25 mouse cellular contexts compared by ENCODE assay signal in genomic region chr11:86971057-86971753, GRCm38 (mm10). TPM values are rescaled to one million over a fixed set of nuclear protein-coding genes. Genes with fewer than 3 reads are reported as not detected.
DNase-seq lines count a peak whose midpoint lies in the region; ATAC-seq lines count a peak whose summit lies in the region.
"Had no signal": no experiment of that assay in that cellular context is flagged by ENCODE, and none has a peak within 500 bp of the region (broad histone marks: within the 10 kb centered on the region; RNA-seq: fewer than 3 reads in every experiment).

No protein-coding gene starts in this region.

- H3K36me3 ChIP-seq in liver, embryonic 13.5 days, result no peaks in the 10 kb centered on the region
- peaks cover 14% of the 10 kb centered on the region; the same call in 1 of the 2 replicates for H3K36me3 ChIP-seq in embryonic facial prominence, embryonic 10.5 days (replicated peaks)
- peaks cover 6% of the 10 kb centered on the region for H3K36me3 ChIP-seq in limb, embryonic 10.5 days
- peaks cover 8% of the 10 kb centered on the region; the same call in 1 of the 2 replicates for H3K36me3 ChIP-seq in heart, embryonic 11.5 days (ENCODE audit: control insufficient read depth, insufficient read depth, low read length)
- H3K36me3 ChIP-seq: hindbrain, embryonic 13.5 days; neural tube, embryonic 12.5 days had no signal

- DNase-seq in liver, embryonic 13.5 days, result no peak
- no peak for DNase-seq in liver
- no peak for DNase-seq in embryonic facial prominence, embryonic 10.5 days (ENCODE audit: low spot score)
- DNase-seq in limb, embryonic 10.5 days (ENCODE audit: low spot score), result no peak
- DNase-seq in adrenal gland, adult 8-10 months, result no peak
- DNase-seq in kidney, postnatal 25 days, result no peak
- DNase-seq: adrenal gland, postnatal 14 days; cerebellum, adult 9-11 months; gastrocnemius, postnatal 14 days; heart, adult 2 months; heart, postnatal 36 days; kidney, adult 8-10 months; kidney, postnatal 10 days; layer of hippocampus, postnatal 36 days; lung, embryonic 14.5 days; midbrain, embryonic 14.5 days; retina, postnatal 1 day; thymus, postnatal 25 days had no signal

- H3K9me3 ChIP-seq in liver, embryonic 13.5 days (replicated peaks), result no peaks in the 10 kb centered on the region
- H3K9me3 ChIP-seq in embryonic facial prominence, embryonic 10.5 days, result no peaks in the 10 kb centered on the region
- no peaks in the 10 kb centered on the region for H3K9me3 ChIP-seq in limb, embryonic 10.5 days (replicated peaks)
- H3K9me3 ChIP-seq in heart, embryonic 11.5 days (replicated peaks; ENCODE audit: control insufficient read depth, low read length), result no peaks in the 10 kb centered on the region
- H3K9me3 ChIP-seq: hindbrain, embryonic 13.5 days; neural tube, embryonic 12.5 days had no signal

- whole genome bisulfite sequencing in liver, embryonic 13.5 days (ENCODE audit: insufficient replicate concordance), result 56% methylated on average over 7 of the region's 7 CpGs
- WGBS in embryonic facial prominence, embryonic 10.5 days, result 58% methylated on average over 7 of the region's 7 CpGs
- 65% methylated on average over 7 of the region's 7 CpGs for WGBS in limb, embryonic 10.5 days
- WGBS in heart, embryonic 11.5 days (ENCODE audit: insufficient replicate concordance), result 70% methylated on average over 7 of the region's 7 CpGs

- H3K27ac ChIP-seq in liver, embryonic 13.5 days, result peak overlapping the region; percentile 39; the same call in 1 of the 2 replicates
- 0 out of 2 replicates have a peak overlapping the region, but pooled peaks have one; percentile 36 for H3K27ac ChIP-seq in embryonic facial prominence, embryonic 10.5 days (replicated peaks)
- peak overlapping the region; percentile 88; the same call in 1 of the 2 replicates for H3K27ac ChIP-seq in limb, embryonic 10.5 days
- no peak overlapping the region for H3K27ac ChIP-seq in heart, embryonic 11.5 days (ENCODE audit: low read depth, low read length)
- H3K27ac ChIP-seq: heart, adult 2 months; hindbrain, embryonic 13.5 days; neural tube, embryonic 12.5 days had no signal

- H3K4me1 ChIP-seq in liver, embryonic 13.5 days (replicated peaks), result peaks cover 15% of the 10 kb centered on the region
- H3K4me1 ChIP-seq in embryonic facial prominence, embryonic 10.5 days, result peaks cover 85% of the 10 kb centered on the region
- H3K4me1 ChIP-seq in limb, embryonic 10.5 days, result peaks cover 64% of the 10 kb centered on the region
- peaks cover 21% of the 10 kb centered on the region; the same call in 1 of the 2 replicates for H3K4me1 ChIP-seq in heart, embryonic 11.5 days (ENCODE audit: control insufficient read depth, insufficient read depth, low read length)

- no peaks in the 10 kb centered on the region for H3K27me3 ChIP-seq in liver, embryonic 13.5 days
- peaks cover 5% of the 10 kb centered on the region; the same call in 1 of the 2 replicates for H3K27me3 ChIP-seq in embryonic facial prominence, embryonic 10.5 days (replicated peaks; ENCODE audit: low read depth, poor library complexity, severe bottlenecking)
- no peaks in the 10 kb centered on the region for H3K27me3 ChIP-seq in limb, embryonic 10.5 days (ENCODE audit: low read depth, poor library complexity, severe bottlenecking)
- no peaks in the 10 kb centered on the region for H3K27me3 ChIP-seq in heart, embryonic 11.5 days (ENCODE audit: control insufficient read depth, insufficient read depth, low read length)
- H3K27me3 ChIP-seq: hindbrain, embryonic 13.5 days; neural tube, embryonic 12.5 days had no signal

- H3K4me3 ChIP-seq in liver, embryonic 13.5 days (replicated peaks), result no peak overlapping the region
- H3K4me3 ChIP-seq in embryonic facial prominence, embryonic 10.5 days, result no peak overlapping the region
- H3K4me3 ChIP-seq in limb, embryonic 10.5 days, result no peak overlapping the region
- no peak overlapping the region for H3K4me3 ChIP-seq in heart, embryonic 11.5 days (ENCODE audit: low read depth, low read length)
- H3K4me3 ChIP-seq: heart, adult 2 months; hindbrain, embryonic 13.5 days; neural tube, embryonic 12.5 days had no signal

- H3K9ac ChIP-seq in liver, embryonic 13.5 days, result no peak overlapping the region
- no peak overlapping the region for H3K9ac ChIP-seq in heart, embryonic 11.5 days (ENCODE audit: low read depth, low read length)
- H3K9ac ChIP-seq: hindbrain, embryonic 13.5 days; lung, embryonic 14.5 days; neural tube, embryonic 12.5 days had no signal

- H3K4me2 ChIP-seq in liver, embryonic 13.5 days, result no peak overlapping the region
- H3K4me2 ChIP-seq in heart, embryonic 11.5 days, result no peak overlapping the region
- H3K4me2 ChIP-seq: hindbrain, embryonic 13.5 days; liver, embryonic 11.5 days; lung, embryonic 14.5 days; neural tube, embryonic 12.5 days had no signal

- no peak for ATAC-seq in liver, embryonic 13.5 days (ENCODE audit: low read depth)
- peak; percentile 34; the same call in 1 of the 2 replicates for ATAC-seq in megakaryocyte progenitor cell, adult 5-6 weeks (replicated peaks; ENCODE audit: poor library complexity)
- ATAC-seq in heart, embryonic 11.5 days (replicated peaks; ENCODE audit: insufficient number of reproducible peaks, low FRiP score, low TSS enrichment), result no peak
- ATAC-seq: forebrain, embryonic 16.5 days; inflammation-experienced regulatory T-cells, adult 6 months had no signal

RNA-seq across cellular contexts. Expression of gene Ypel2, which starts 22.3 kb away (rescaled TPM):
- polyA plus RNA-seq in liver, embryonic 13.5 days (2015; fragmentation: Nextera tagmentation; extraction: Ambion mirVana), result 1.2 and 1.5 TPM in 2 replicates
- polyA plus RNA-seq in embryonic facial prominence, embryonic 10.5 days (2016; fragmentation: Nextera tagmentation; extraction: Ambion mirVana), result 4.2 and 5.4 TPM in 2 replicates
- polyA plus RNA-seq in limb, embryonic 10.5 days (2016; fragmentation: Nextera tagmentation; extraction: Ambion mirVana), result 3.0 and 5.5 TPM in 2 replicates
- 6.8 and 8.6 TPM in 2 replicates for total RNA-seq in megakaryocyte progenitor cell, adult 5-6 weeks (2015)
- total RNA-seq in megakaryocyte progenitor cell, adult 5-6 weeks (2017), result 5.8 and 6.2 TPM in 2 replicates
- 10 to 100 TPM; 22.2 to 53.0 (median 26.6) TPM for total RNA-seq in adrenal gland, adult 8-10 months (2022)
- 16.8 and 23.9 TPM in 2 replicates for polyA plus RNA-seq in heart, embryonic 11.5 days (2014; fragmentation: Nextera tagmentation; extraction: Ambion mirVana)
